Mouse (Mus musculus) stomach, embryonic 14.5 days (tissue): ENCODE measurements at regions not wholly inside any gene's neighbourhood (a gene's known extent, or its start where the extent isn't known, plus 50 kb on each side); places are given as distances from the start of the nearest gene placed in this dataset.
A peak's percentile ranks its signal among the peaks of the same experiment; 100 is the strongest.

Experiments
- ATAC-seq: fragments of 200-750 bp; cut with Nextera tagmentation; 2 replicates; pipeline ENCODE4 v1.8.0; 2017; ENCODE audit warnings: low read depth, moderate TSS enrichment; ENCODE audit not compliant: insufficient number of reproducible peaks, insufficient read depth, low FRiP score
- H3K27ac ChIP-seq: fragments of 300-500 bp; sonication (generic); 2 replicates; pipeline ENCODE4 v1.5.1; 2014; ENCODE audit warnings: mild to moderate bottlenecking, low read length, moderate library complexity, mixed read lengths
- H3K27me3 ChIP-seq: fragments of 300-500 bp; sonication (generic); 2 replicates; pipeline ENCODE4 v1.6.1; 2014; ENCODE audit warnings: low read length, control low read depth, mixed read lengths; ENCODE audit not compliant: control insufficient read depth, insufficient read depth
- H3K36me3 ChIP-seq: fragments of 300-500 bp; sonication (generic); 2 replicates; pipeline ENCODE4 v1.6.1; 2014; ENCODE audit warnings: mild to moderate bottlenecking, control low read depth, low read length, moderate library complexity, mixed read lengths; ENCODE audit not compliant: control insufficient read depth, insufficient read depth
- H3K4me1 ChIP-seq: fragments of 300-500 bp; sonication (generic); 2 replicates; pipeline ENCODE4 v1.6.1; 2014; ENCODE audit warnings: low read length, control low read depth, mixed read lengths; ENCODE audit not compliant: control insufficient read depth, insufficient read depth
- H3K4me2 ChIP-seq: fragments of 300-500 bp; sonication (generic); replicated peaks from 2 replicates; pipeline ENCODE4 v1.6.1; 2014; ENCODE audit warnings: low read depth, low read length, control low read depth
- H3K4me3 ChIP-seq: fragments of 300-500 bp; sonication (generic); 2 replicates; pipeline ENCODE4 v1.5.1; 2014; ENCODE audit warnings: low read depth, low read length, control low read depth
- H3K9ac ChIP-seq: fragments of 300-500 bp; sonication (generic); replicated peaks from 2 replicates; pipeline ENCODE4 v1.6.1; 2014; ENCODE audit warnings: low read depth, mild to moderate bottlenecking, control low read depth, low read length, moderate library complexity, mixed read lengths
- H3K9me3 ChIP-seq: fragments of 300-500 bp; sonication (generic); 2 replicates; pipeline ENCODE4 v1.6.1; 2016; ENCODE audit warnings: low read depth, low read length, control low read depth; ENCODE audit not compliant: control insufficient read depth
- WGBS: fragments of 180-500 bp; shearing (Covaris S2); extraction: QIAGEN DNeasy Blood & Tissue Kit; methylation state at CpG from one replicate; pipeline ENCODE4 v1.1.7; 2014; 5-methylcytosine and 5-hydroxymethylcytosine counted together

GRCm38 (mm10) chr14:102461001-102461400, 521.4 kb downstream of the Kctd12 start:
- no peak for ATAC-seq
- H3K9ac ChIP-seq = no peak overlapping the region
- no peaks in the 10 kb centered on the region for H3K36me3 ChIP-seq
- H3K27ac ChIP-seq = no peak overlapping the region
- no peaks in the 10 kb centered on the region for H3K9me3 ChIP-seq
- no peaks in the 10 kb centered on the region for H3K27me3 ChIP-seq
- no peak overlapping the region for H3K4me2 ChIP-seq
- no peak overlapping the region for H3K4me3 ChIP-seq
- no peaks in the 10 kb centered on the region for H3K4me1 ChIP-seq
- WGBS = 88% methylated on average over 1 of the region's 1 CpGs

GRCm38 (mm10) chr14:102439738-102440137, 542.7 kb downstream of the Kctd12 start:
- Histone ChIP-seq H3K4me3 (no peak overlapping the region), H3K27me3 (no peaks in the 10 kb centered on the region), H3K36me3 (no peaks in the 10 kb centered on the region), H3K4me1 (no peaks in the 10 kb centered on the region), H3K27ac (no peak overlapping the region), H3K4me2 (no peak overlapping the region), H3K9me3 (no peaks in the 10 kb centered on the region), H3K9ac (no peak overlapping the region)
- ATAC-seq = no peak
- WGBS = 84% methylated on average over 2 of the region's 2 CpGs

- 40% methylated on average over 4 of the region's 4 CpGs for WGBS
- no peaks in the 10 kb centered on the region for H3K9me3 ChIP-seq
- no peak overlapping the region for H3K4me3 ChIP-seq
- H3K36me3 ChIP-seq = no peaks in the 10 kb centered on the region
- 0 out of 2 replicates have a peak overlapping the region, but pooled peaks have one; percentile 6 for H3K27ac ChIP-seq
- no peak overlapping the region for H3K9ac ChIP-seq
- no peak overlapping the region for H3K4me2 ChIP-seq
- ATAC-seq = no peak
- no peaks in the 10 kb centered on the region for H3K4me1 ChIP-seq
- no peaks in the 10 kb centered on the region for H3K27me3 ChIP-seq
Observed at GRCm38 (mm10) chr14:102403397-102404115, 578.9 kb downstream of the Kctd12 start.

GRCm38 (mm10) chr14:102402061-102402689, 580.3 kb downstream of the Kctd12 start:
- WGBS = 43% methylated on average over 4 of the region's 4 CpGs
- no peak for ATAC-seq
- no peaks in the 10 kb centered on the region for H3K4me1 ChIP-seq
- no peaks in the 10 kb centered on the region for H3K36me3 ChIP-seq
- H3K27ac ChIP-seq = no peak overlapping the region
- H3K4me3 ChIP-seq = no peak overlapping the region
- H3K27me3 ChIP-seq = no peaks in the 10 kb centered on the region
- no peak overlapping the region for H3K9ac ChIP-seq
- no peaks in the 10 kb centered on the region for H3K9me3 ChIP-seq
- no peak overlapping the region for H3K4me2 ChIP-seq

- H3K27ac ChIP-seq = no peak overlapping the region
- no peak overlapping the region for H3K4me2 ChIP-seq
- H3K9ac ChIP-seq = no peak overlapping the region
- 79% methylated on average over 7 of the region's 7 CpGs for WGBS
- H3K27me3 ChIP-seq = no peaks in the 10 kb centered on the region
- ATAC-seq = no peak
- H3K4me3 ChIP-seq = no peak overlapping the region
- no peaks in the 10 kb centered on the region for H3K36me3 ChIP-seq
- H3K4me1 ChIP-seq = no peaks in the 10 kb centered on the region
- H3K9me3 ChIP-seq = no peaks in the 10 kb centered on the region
Observed at GRCm38 (mm10) chr14:102396036-102396734, 586.3 kb downstream of the Kctd12 start.

- Histone ChIP-seq H3K27ac (no peak overlapping the region), H3K27me3 (no peaks in the 10 kb centered on the region), H3K36me3 (no peaks in the 10 kb centered on the region), H3K9ac (no peak overlapping the region), H3K4me3 (no peak overlapping the region), H3K4me1 (no peaks in the 10 kb centered on the region), H3K9me3 (no peaks in the 10 kb centered on the region), H3K4me2 (no peak overlapping the region)
- 56% methylated on average over 3 of the region's 3 CpGs for WGBS
- no peak for ATAC-seq
Observed at GRCm38 (mm10) chr14:102392351-102392750, 590.1 kb downstream of the Kctd12 start.

GRCm38 (mm10) chr14:102372994-102373567, 609.4 kb downstream of the Kctd12 start:
- Histone ChIP-seq H3K27me3 (no peaks in the 10 kb centered on the region), H3K4me1 (no peaks in the 10 kb centered on the region), H3K4me3 (no peak overlapping the region), H3K36me3 (no peaks in the 10 kb centered on the region), H3K4me2 (no peak overlapping the region), H3K9ac (no peak overlapping the region), H3K27ac (no peak overlapping the region), H3K9me3 (no peaks in the 10 kb centered on the region)
- WGBS = 66% methylated on average over 5 of the region's 5 CpGs
- ATAC-seq = no peak

- Histone ChIP-seq H3K9ac (no peak overlapping the region), H3K4me1 (no peaks in the 10 kb centered on the region), H3K27me3 (no peaks in the 10 kb centered on the region), H3K4me2 (no peak overlapping the region), H3K4me3 (no peak overlapping the region), H3K9me3 (no peaks in the 10 kb centered on the region), H3K27ac (no peak overlapping the region), H3K36me3 (no peaks in the 10 kb centered on the region)
- no peak for ATAC-seq
- 89% methylated on average over 2 of the region's 2 CpGs for WGBS
Observed at GRCm38 (mm10) chr14:102361589-102361988, 620.8 kb downstream of the Kctd12 start.
